Mouse (Mus musculus): ENCODE measurements around the gene Mrpl28.

GRCm38 (mm10) chr17:26122431-26123140 lies 714 bp upstream of the Mrpl28 start:
- no peak for TF ChIP-seq CTCF (IDR thresholded peaks at IDR 0.05; ENCODE audit: low read depth)
- TF ChIP-seq EP300 (IDR thresholded peaks at IDR 0.05; ENCODE audit: low read depth): no peak
